Mouse (Mus musculus) midbrain, embryonic 15.5 days (tissue): Measurements from ENCODE around the gene Nppa. TPM values are rescaled to one million over a fixed set of nuclear protein-coding genes. Genes with fewer than 3 reads are reported as not detected.
A peak's percentile ranks its signal among the peaks of the same experiment; 100 is the strongest.

Source experiments
- ATAC-seq: fragments of 200-750 bp; cut with Nextera tagmentation; replicated peaks from 2 replicates; pipeline ENCODE4 v1.8.0; 2017; ENCODE audit warnings: moderate TSS enrichment
- H3K27ac ChIP-seq: fragments of 300-500 bp; sonication (generic); 2 replicates; pipeline ENCODE4 v1.5.1; 2015; ENCODE audit warnings: mild to moderate bottlenecking, inconsistent platforms
- H3K27me3 ChIP-seq: fragments of 300-500 bp; sonication (generic); replicated peaks from 2 replicates; pipeline ENCODE4 v1.6.1; 2015; ENCODE audit warnings: inconsistent platforms
- H3K36me3 ChIP-seq: fragments of 300-500 bp; sonication (generic); replicated peaks from 2 replicates; pipeline ENCODE4 v1.6.1; 2015; ENCODE audit warnings: inconsistent platforms
- H3K4me1 ChIP-seq: fragments of 300-500 bp; sonication (generic); 2 replicates; pipeline ENCODE4 v1.6.1; 2015; ENCODE audit warnings: inconsistent platforms
- H3K4me2 ChIP-seq: fragments of 300-500 bp; sonication (generic); 2 replicates; pipeline ENCODE4 v1.6.1; 2015; ENCODE audit warnings: inconsistent platforms, mild to moderate bottlenecking, moderate library complexity
- H3K4me3 ChIP-seq: fragments of 300-500 bp; sonication (generic); 2 replicates; pipeline ENCODE4 v1.5.1; 2015; ENCODE audit warnings: mild to moderate bottlenecking, inconsistent platforms
- H3K9ac ChIP-seq: fragments of 300-500 bp; sonication (generic); 2 replicates; pipeline ENCODE4 v1.6.1; 2015; ENCODE audit warnings: mild to moderate bottlenecking, inconsistent platforms
- H3K9me3 ChIP-seq: fragments of 300-500 bp; sonication (generic); 2 replicates; pipeline ENCODE4 v1.6.1; 2016; ENCODE audit warnings: inconsistent platforms
- WGBS: fragments of 180-500 bp; shearing (Covaris S2); methylation state at CpG from one replicate; pipeline ENCODE4 v1.1.7; 2015; ENCODE audit warnings: mixed read lengths; 5-methylcytosine and 5-hydroxymethylcytosine counted together
- polyA plus RNA-seq: library from polyadenylated mRNA; unstranded; fragments of >200 nt; fragmentation: Nextera tagmentation; extraction: Ambion mirVana; gene quantifications from 2 replicates; pipeline ENCODE4 v1.2.1, GENCODE M21; 2015

The Nppa gene
- polyA plus RNA-seq, 1 experiment from 2014 or later, result 3.6 TPM

GRCm38 (mm10) chr4:147979441-147979860, 21.1 kb upstream of the Nppa start:
- Histone ChIP-seq H3K4me3 (no peak overlapping the region), H3K9ac (no peak overlapping the region), H3K9me3 (no peaks in the 10 kb centered on the region), H3K27me3 (no peaks in the 10 kb centered on the region), H3K4me1 (no peaks in the 10 kb centered on the region), H3K27ac (no peak overlapping the region), H3K36me3 (no peaks in the 10 kb centered on the region), H3K4me2 (no peak overlapping the region)
- WGBS, result 74% methylated on average over 7 of the region's 7 CpGs
- no peak for ATAC-seq

- Histone ChIP-seq H3K4me3 (no peak within 1 kb of the TSS), H3K36me3 (no peaks in the 10 kb centered on the region), H3K27ac (no peak within 1 kb of the TSS), H3K4me2 (no peak within 1 kb of the TSS), H3K4me1 (no peaks in the 10 kb centered on the region), H3K27me3 (no peaks in the 10 kb centered on the region), H3K9ac (no peak within 1 kb of the TSS), H3K9me3 (no peaks in the 10 kb centered on the region)
- ATAC-seq, result no peak
- WGBS, result 36% methylated on average over 20 of the region's 20 CpGs
These were observed 15.1 kb upstream of the Nppa start, which contains the start of gene Nppb for GRCm38 (mm10) chr4:147985205-147986132. Gene Nppb (plus strand): TSS chr4:147985788.

GRCm38 (mm10) chr4:147993571-147994095, 6.9 kb upstream of the Nppa start:
- Histone ChIP-seq H3K4me3 (no peak overlapping the region), H3K27ac (no peak overlapping the region), H3K36me3 (no peaks in the 10 kb centered on the region), H3K9ac (no peak overlapping the region), H3K4me2 (no peak overlapping the region), H3K4me1 (no peaks in the 10 kb centered on the region), H3K9me3 (no peaks in the 10 kb centered on the region), H3K27me3 (no peaks in the 10 kb centered on the region)
- WGBS, result 66% methylated on average over 7 of the region's 7 CpGs
- no peak for ATAC-seq

- H3K9ac ChIP-seq, result no peak overlapping the region
- no peaks in the 10 kb centered on the region for H3K36me3 ChIP-seq
- no peak overlapping the region for H3K27ac ChIP-seq
- H3K9me3 ChIP-seq, result no peaks in the 10 kb centered on the region
- H3K4me2 ChIP-seq, result no peak overlapping the region
- ATAC-seq, result no peak
- peaks cover 4% of the 10 kb centered on the region for H3K4me1 ChIP-seq
- no peaks in the 10 kb centered on the region for H3K27me3 ChIP-seq
- no peak overlapping the region for H3K4me3 ChIP-seq
- WGBS, result 77% methylated on average over 3 of the region's 3 CpGs
These were observed 5.2 kb upstream of the Nppa start for GRCm38 (mm10) chr4:147995311-147995710.

GRCm38 (mm10) chr4:148001013-148001789, 679 bp downstream of the Nppa start:
- no peak overlapping the region; the same call in 1 of the 2 replicates for H3K4me2 ChIP-seq
- peaks cover 18% of the 10 kb centered on the region for H3K36me3 ChIP-seq
- H3K9me3 ChIP-seq, result no peaks in the 10 kb centered on the region
- H3K9ac ChIP-seq, result no peak overlapping the region
- H3K27me3 ChIP-seq, result no peaks in the 10 kb centered on the region
- WGBS, result 60% methylated on average over 17 of the region's 17 CpGs
- H3K4me3 ChIP-seq, result no peak overlapping the region
- H3K27ac ChIP-seq, result peak overlapping the region; percentile 61
- H3K4me1 ChIP-seq, result peaks cover 24% of the 10 kb centered on the region
- peak; percentile 46 for ATAC-seq

- no peaks in the 10 kb centered on the region for H3K27me3 ChIP-seq
- ATAC-seq, result peak; percentile 5; the same call in 1 of the 2 replicates
- H3K9ac ChIP-seq, result no peak overlapping the region
- 34% methylated on average over 8 of the region's 8 CpGs for WGBS
- H3K9me3 ChIP-seq, result no peaks in the 10 kb centered on the region
- H3K36me3 ChIP-seq, result peaks cover 24% of the 10 kb centered on the region
- H3K4me1 ChIP-seq, result peaks cover 24% of the 10 kb centered on the region
- H3K4me2 ChIP-seq, result no peak overlapping the region; the same call in 1 of the 2 replicates
- H3K27ac ChIP-seq, result peak overlapping the region; percentile 61
- H3K4me3 ChIP-seq, result no peak overlapping the region
These were observed 1.3 kb downstream of the Nppa start for GRCm38 (mm10) chr4:148001866-148002265.

GRCm38 (mm10) chr4:148004361-148004760, 3.8 kb downstream of the Nppa start:
- no peaks in the 10 kb centered on the region for H3K27me3 ChIP-seq
- no peaks in the 10 kb centered on the region for H3K9me3 ChIP-seq
- no peak overlapping the region for H3K4me3 ChIP-seq
- peaks cover 24% of the 10 kb centered on the region for H3K4me1 ChIP-seq
- H3K27ac ChIP-seq, result no peak overlapping the region
- H3K4me2 ChIP-seq, result no peak overlapping the region
- ATAC-seq, result no peak
- H3K9ac ChIP-seq, result no peak overlapping the region
- peaks cover 44% of the 10 kb centered on the region for H3K36me3 ChIP-seq
- WGBS, result 94% methylated on average over 7 of the region's 7 CpGs

GRCm38 (mm10) chr4:148008412-148008811, 7.9 kb downstream of the Nppa start:
- ATAC-seq, result no peak
- 79% methylated on average over 4 of the region's 4 CpGs for WGBS
- H3K4me2 ChIP-seq, result no peak overlapping the region

GRCm38 (mm10) chr4:148009641-148010040, 9.1 kb downstream of the Nppa start:
- WGBS, result 92% methylated on average over 2 of the region's 2 CpGs
- ATAC-seq, result no peak

More at GRCm38 (mm10) chr4:148008412-148008811, 7.9 kb downstream of the Nppa start:
- Histone ChIP-seq H3K4me3 (no peak overlapping the region), H3K9ac (no peak overlapping the region), H3K27ac (no peak overlapping the region), H3K9me3 (no peaks in the 10 kb centered on the region), H3K27me3 (no peaks in the 10 kb centered on the region), H3K36me3 (peaks cover 83% of the 10 kb centered on the region), H3K4me1 (no peaks in the 10 kb centered on the region)

GRCm38 (mm10) chr4:148011332-148011731, 10.8 kb downstream of the Nppa start:
- H3K4me3 ChIP-seq, result no peak overlapping the region
- no peak overlapping the region for H3K9ac ChIP-seq
- no peak for ATAC-seq
- H3K9me3 ChIP-seq, result no peaks in the 10 kb centered on the region
- no peaks in the 10 kb centered on the region for H3K4me1 ChIP-seq
- H3K4me2 ChIP-seq, result no peak overlapping the region
- 82% methylated on average over 3 of the region's 3 CpGs for WGBS
- H3K27me3 ChIP-seq, result no peaks in the 10 kb centered on the region
- H3K27ac ChIP-seq, result no peak overlapping the region
- peaks cover 92% of the 10 kb centered on the region for H3K36me3 ChIP-seq

More at GRCm38 (mm10) chr4:148009641-148010040, 9.1 kb downstream of the Nppa start:
- H3K9me3 ChIP-seq, result no peaks in the 10 kb centered on the region
- H3K27ac ChIP-seq, result no peak overlapping the region
- H3K9ac ChIP-seq, result no peak overlapping the region
- H3K4me1 ChIP-seq, result no peaks in the 10 kb centered on the region
- H3K4me3 ChIP-seq, result no peak overlapping the region
- no peak overlapping the region for H3K4me2 ChIP-seq
- peaks cover 90% of the 10 kb centered on the region for H3K36me3 ChIP-seq
- H3K27me3 ChIP-seq, result no peaks in the 10 kb centered on the region

GRCm38 (mm10) chr4:148012216-148012615, 11.7 kb downstream of the Nppa start:
- no peak overlapping the region for H3K4me3 ChIP-seq
- peaks cover 92% of the 10 kb centered on the region for H3K36me3 ChIP-seq
- H3K4me1 ChIP-seq, result no peaks in the 10 kb centered on the region
- H3K9me3 ChIP-seq, result no peaks in the 10 kb centered on the region
- WGBS, result 91% methylated on average over 4 of the region's 4 CpGs
- H3K27ac ChIP-seq, result no peak overlapping the region
- no peak overlapping the region for H3K9ac ChIP-seq
- no peaks in the 10 kb centered on the region for H3K27me3 ChIP-seq
- no peak for ATAC-seq
- no peak overlapping the region for H3K4me2 ChIP-seq

- WGBS, result 84% methylated on average over 10 of the region's 10 CpGs
- Histone ChIP-seq H3K4me3 (no peak overlapping the region), H3K27me3 (no peaks in the 10 kb centered on the region), H3K4me1 (no peaks in the 10 kb centered on the region), H3K27ac (no peak overlapping the region), H3K9ac (no peak overlapping the region), H3K9me3 (no peaks in the 10 kb centered on the region), H3K4me2 (no peak overlapping the region), H3K36me3 (peaks cover 91% of the 10 kb centered on the region)
- no peak for ATAC-seq
These were observed 14.9 kb downstream of the Nppa start for GRCm38 (mm10) chr4:148015418-148015817.
